Mouse (Mus musculus) liver, embryonic 15.5 days (tissue): ENCODE data around the gene Olfr1228. TPM values are rescaled to one million over a fixed set of nuclear protein-coding genes. Genes with fewer than 3 reads are reported as not detected.

Experiments
- ATAC-seq: fragments of 200-750 bp; cut with Nextera tagmentation; 2 replicates; pipeline ENCODE4 v1.8.0; 2017; ENCODE audit warnings: moderate number of reproducible peaks, mild to moderate bottlenecking, moderate library complexity; ENCODE audit not compliant: insufficient read depth
- H3K27ac ChIP-seq: fragments of 300-500 bp; sonication (generic); replicated peaks from 2 replicates; pipeline ENCODE4 v1.5.1; 2015; ENCODE audit warnings: mild to moderate bottlenecking, inconsistent platforms
- H3K27me3 ChIP-seq: fragments of 300-500 bp; sonication (generic); 2 replicates; pipeline ENCODE4 v1.6.1; 2015; ENCODE audit warnings: mild to moderate bottlenecking, inconsistent platforms
- H3K36me3 ChIP-seq: fragments of 300-500 bp; sonication (generic); replicated peaks from 2 replicates; pipeline ENCODE4 v1.6.1; 2015; ENCODE audit warnings: moderate library complexity, mild to moderate bottlenecking, inconsistent platforms
- H3K4me1 ChIP-seq: fragments of 300-500 bp; sonication (generic); replicated peaks from 2 replicates; pipeline ENCODE4 v1.6.1; 2015; ENCODE audit warnings: inconsistent platforms
- H3K4me2 ChIP-seq: fragments of 300-500 bp; sonication (generic); 2 replicates; pipeline ENCODE4 v1.6.1; 2015; ENCODE audit warnings: moderate library complexity, mild to moderate bottlenecking, inconsistent platforms
- H3K4me3 ChIP-seq: fragments of 300-500 bp; sonication (generic); replicated peaks from 2 replicates; pipeline ENCODE4 v1.5.1; 2015; ENCODE audit warnings: mild to moderate bottlenecking, inconsistent platforms
- H3K9ac ChIP-seq: fragments of 300-500 bp; sonication (generic); 2 replicates; pipeline ENCODE4 v1.6.1; 2015; ENCODE audit warnings: moderate library complexity, mild to moderate bottlenecking, inconsistent platforms
- H3K9me3 ChIP-seq: fragments of 300-500 bp; sonication (generic); replicated peaks from 2 replicates; pipeline ENCODE4 v1.6.1; 2016; ENCODE audit warnings: inconsistent platforms
- WGBS: fragments of 180-500 bp; shearing (Covaris S2); methylation state at CpG from one replicate; pipeline ENCODE4 v1.1.7; 2015; ENCODE audit warnings: mixed read lengths; ENCODE audit not compliant: insufficient replicate concordance; 5-methylcytosine and 5-hydroxymethylcytosine counted together
- polyA plus RNA-seq: library from polyadenylated mRNA; unstranded; fragments of >200 nt; fragmentation: Nextera tagmentation; extraction: Ambion mirVana; gene quantifications from 2 replicates; pipeline ENCODE4 v1.2.1, GENCODE M21; 2015

Gene Olfr1228
- not detected in 2 replicates for polyA plus RNA-seq

- H3K9ac ChIP-seq = no peak within 1 kb of the TSS
- no peak for ATAC-seq
- no peaks in the 10 kb centered on the region for H3K27me3 ChIP-seq
- no peak within 1 kb of the TSS for H3K27ac ChIP-seq
- H3K36me3 ChIP-seq = no peaks in the 10 kb centered on the region
- H3K9me3 ChIP-seq = no peaks in the 10 kb centered on the region
- no peak within 1 kb of the TSS for H3K4me2 ChIP-seq
- H3K4me3 ChIP-seq = no peak within 1 kb of the TSS
- no peaks in the 10 kb centered on the region for H3K4me1 ChIP-seq
Measured at GRCm38 (mm10) chr2:89253962-89254361, at the start of gene Olfr1228. Gene Olfr1228 (minus strand): TSS chr2:89254062.

GRCm38 (mm10) chr2:89297168-89297567 lies 43.3 kb upstream of the Olfr1228 start, which contains the start of gene Olfr1230:
Gene Olfr1230 (minus strand): TSS chr2:89297268.
- no peaks in the 10 kb centered on the region for H3K9me3 ChIP-seq
- H3K36me3 ChIP-seq = no peaks in the 10 kb centered on the region
- H3K27me3 ChIP-seq = no peaks in the 10 kb centered on the region
- H3K4me1 ChIP-seq = no peaks in the 10 kb centered on the region
- ATAC-seq = no peak
- H3K27ac ChIP-seq = no peak within 1 kb of the TSS
- no peak within 1 kb of the TSS for H3K4me2 ChIP-seq
- H3K9ac ChIP-seq = no peak within 1 kb of the TSS
- 56% methylated on average over 1 of the region's 1 CpGs for WGBS
- no peak within 1 kb of the TSS for H3K4me3 ChIP-seq

- no peak within 1 kb of the TSS for H3K4me2 ChIP-seq
- H3K36me3 ChIP-seq = no peaks in the 10 kb centered on the region
- no peaks in the 10 kb centered on the region for H3K4me1 ChIP-seq
- H3K27ac ChIP-seq = no peak within 1 kb of the TSS
- 47% methylated on average over 2 of the region's 2 CpGs for WGBS
- no peaks in the 10 kb centered on the region for H3K9me3 ChIP-seq
- H3K9ac ChIP-seq = no peak within 1 kb of the TSS
- no peak for ATAC-seq
- no peak within 1 kb of the TSS for H3K4me3 ChIP-seq
- H3K27me3 ChIP-seq = no peaks in the 10 kb centered on the region
Measured at GRCm38 (mm10) chr2:89287914-89288313, 34.1 kb upstream of the Olfr1228 start, which contains the start of gene Olfr1229. Gene Olfr1229 (minus strand): TSS chr2:89288014.

GRCm38 (mm10) chr2:89199948-89200347 lies 53.9 kb downstream of the Olfr1228 start, which contains the start of gene Olfr1226:
Gene Olfr1226 (minus strand): TSS chr2:89200048.
- H3K4me2 ChIP-seq = no peak within 1 kb of the TSS
- WGBS = 35% methylated on average over 2 of the region's 2 CpGs
- no peaks in the 10 kb centered on the region for H3K27me3 ChIP-seq
- H3K9me3 ChIP-seq = no peaks in the 10 kb centered on the region
- no peak for ATAC-seq
- no peaks in the 10 kb centered on the region for H3K36me3 ChIP-seq
- H3K4me3 ChIP-seq = no peak within 1 kb of the TSS
- no peaks in the 10 kb centered on the region for H3K4me1 ChIP-seq
- H3K9ac ChIP-seq = no peak within 1 kb of the TSS
- H3K27ac ChIP-seq = no peak within 1 kb of the TSS

Other genes with a start within 250 kb of the Olfr1228 start
- not detected in 2 replicates for gene Olfr1215, start 247.1 kb downstream of the Olfr1228 start, polyA plus RNA-seq
- gene Olfr1216, start 235.7 kb downstream of the Olfr1228 start, polyA plus RNA-seq = not detected in 2 replicates
- not detected in 2 replicates for gene Olfr1217, start 222.0 kb downstream of the Olfr1228 start, polyA plus RNA-seq
- not detected in 2 replicates for gene Olfr1218, start 192.9 kb downstream of the Olfr1228 start, polyA plus RNA-seq
- gene Olfr1219, start 170.5 kb downstream of the Olfr1228 start, polyA plus RNA-seq = not detected in 2 replicates
- not detected in 2 replicates for gene Olfr1220, start 147.2 kb downstream of the Olfr1228 start, polyA plus RNA-seq
- not detected in 2 replicates for gene Olfr1221, start 136.8 kb downstream of the Olfr1228 start, polyA plus RNA-seq
- not detected in 2 replicates for gene Olfr1222, start 121.0 kb downstream of the Olfr1228 start, polyA plus RNA-seq
- gene Olfr1223, start 102.5 kb downstream of the Olfr1228 start, polyA plus RNA-seq = not detected in 2 replicates
- not detected in 2 replicates for gene Olfr1224-ps1, start 90.0 kb downstream of the Olfr1228 start, polyA plus RNA-seq
- gene Olfr1225, start 79.4 kb downstream of the Olfr1228 start, polyA plus RNA-seq = not detected in 2 replicates
- gene Olfr1226, start 54.0 kb downstream of the Olfr1228 start, polyA plus RNA-seq = not detected in 2 replicates
- gene Olfr1229, start 34.0 kb upstream of the Olfr1228 start, polyA plus RNA-seq = not detected in 2 replicates
- not detected in 2 replicates for gene Olfr1230, start 43.2 kb upstream of the Olfr1228 start, polyA plus RNA-seq
- gene Olfr1231, start 53.0 kb upstream of the Olfr1228 start, polyA plus RNA-seq = not detected in 2 replicates
- not detected in 2 replicates for gene Olfr1232, start 75.6 kb upstream of the Olfr1228 start, polyA plus RNA-seq
- gene Olfr1233, start 88.3 kb upstream of the Olfr1228 start, polyA plus RNA-seq = not detected in 2 replicates
- not detected in 2 replicates for gene Olfr1234, start 110.8 kb upstream of the Olfr1228 start, polyA plus RNA-seq
- gene Olfr1238, start 155.6 kb upstream of the Olfr1228 start, polyA plus RNA-seq = not detected in 2 replicates
- not detected in 2 replicates for gene Olfr1239, start 166.3 kb upstream of the Olfr1228 start, polyA plus RNA-seq
- not detected in 2 replicates for gene Olfr1240, start 188.9 kb upstream of the Olfr1228 start, polyA plus RNA-seq
- not detected in 2 replicates for gene Olfr1241, start 233.1 kb upstream of the Olfr1228 start, polyA plus RNA-seq
- gene Olfr1242, start 244.3 kb upstream of the Olfr1228 start, polyA plus RNA-seq = not detected in 2 replicates